ENCODE assay signal across 12 mouse cellular contexts in genomic region chr11:33772615-33773141, GRCm38 (mm10).
A peak's percentile ranks its signal among the peaks of the same experiment; 100 is the strongest.
DNase-seq lines count a peak whose midpoint lies in the region; ATAC-seq lines count a peak whose summit lies in the region.
"Had no signal": no experiment of that assay in that cellular context is flagged by ENCODE, and none has a peak within 500 bp of the region (broad histone marks: within the 10 kb centered on the region; RNA-seq: fewer than 3 reads in every experiment).

No protein-coding gene starts in this region.

- no peaks in the 10 kb centered on the region for H3K36me3 ChIP-seq in forebrain, embryonic 15.5 days
- no peaks in the 10 kb centered on the region for H3K36me3 ChIP-seq in liver, embryonic 11.5 days (ENCODE audit: control insufficient read depth, insufficient read depth, low read length)
- H3K36me3 ChIP-seq: liver, embryonic 15.5 days had no signal

- H3K27me3 ChIP-seq in forebrain, embryonic 15.5 days = no peaks in the 10 kb centered on the region
- H3K27me3 ChIP-seq in liver, embryonic 11.5 days (replicated peaks; ENCODE audit: control insufficient read depth, insufficient read depth, low read length) = no peaks in the 10 kb centered on the region
- H3K27me3 ChIP-seq: liver, embryonic 15.5 days had no signal

- no peak overlapping the region for H3K9ac ChIP-seq in forebrain, embryonic 15.5 days (replicated peaks)
- no peak overlapping the region for H3K9ac ChIP-seq in liver, embryonic 11.5 days (ENCODE audit: low read depth, low read length)
- H3K9ac ChIP-seq: liver, embryonic 15.5 days had no signal

- peaks cover 26% of the 10 kb centered on the region for H3K4me1 ChIP-seq in forebrain, embryonic 15.5 days
- no peaks in the 10 kb centered on the region for H3K4me1 ChIP-seq in liver, embryonic 11.5 days (replicated peaks; ENCODE audit: control insufficient read depth, insufficient read depth, low read length)
- H3K4me1 ChIP-seq: liver, embryonic 15.5 days had no signal

- H3K4me2 ChIP-seq in forebrain, embryonic 15.5 days (replicated peaks) = no peak overlapping the region
- H3K4me2 ChIP-seq in liver, embryonic 11.5 days = no peak overlapping the region
- H3K4me2 ChIP-seq: liver, embryonic 15.5 days had no signal

- H3K27ac ChIP-seq in forebrain, embryonic 15.5 days (replicated peaks) = peak overlapping the region; percentile 75
- no peak overlapping the region for H3K27ac ChIP-seq in liver, embryonic 11.5 days (ENCODE audit: low read depth, low read length)
- H3K27ac ChIP-seq: liver, embryonic 15.5 days had no signal

- WGBS in forebrain, embryonic 15.5 days = 30% methylated on average over 5 of the region's 5 CpGs
- 68% methylated on average over 5 of the region's 5 CpGs for WGBS in liver, embryonic 11.5 days

- peak; percentile 75 for ATAC-seq in forebrain, embryonic 15.5 days (replicated peaks)
- ATAC-seq in liver, embryonic 11.5 days (replicated peaks; ENCODE audit: low FRiP score) = no peak
- no peak for ATAC-seq in megakaryocyte-erythroid progenitor cell, adult 5-6 weeks (replicated peaks; ENCODE audit: low FRiP score, low TSS enrichment, poor library complexity, severe bottlenecking)

- peak; percentile 50 for DNase-seq in heart, adult 11 months
- no peak for DNase-seq in heart, postnatal 4 days
- peak; percentile 10 for DNase-seq in cerebellum, adult 11 months
- peak; percentile 37 to 43 for DNase-seq in layer of hippocampus, postnatal 36 days
- DNase-seq in liver, embryonic 11.5 days (ENCODE audit: low spot score) = no peak
- no peak for DNase-seq in Muller cell, postnatal 12 days (ENCODE audit: inconsistent ontology term)
- DNase-seq: B cell, adult 2 months; heart, postnatal 14 days; kidney, adult 2 months had no signal

- H3K9me3 ChIP-seq in forebrain, embryonic 15.5 days = no peaks in the 10 kb centered on the region
- no peaks in the 10 kb centered on the region for H3K9me3 ChIP-seq in liver, embryonic 11.5 days (ENCODE audit: control insufficient read depth, low read length)
- H3K9me3 ChIP-seq: liver, embryonic 15.5 days had no signal

- H3K4me3 ChIP-seq in forebrain, embryonic 15.5 days = no peak overlapping the region
- H3K4me3 ChIP-seq in liver, embryonic 11.5 days (ENCODE audit: low read depth, low read length) = no peak overlapping the region
- H3K4me3 ChIP-seq: liver, embryonic 15.5 days had no signal

Comparison
In these comparisons a context has a peak if more than half of its experiments do, and no peak if none do; other contexts are left out.
1. DNase-seq: peak in heart, adult 11 months (single experiment), cerebellum, adult 11 months (single experiment) and layer of hippocampus, postnatal 36 days (2 of 2); none in heart, postnatal 4 days (single experiment), liver, embryonic 11.5 days (single experiment) and Muller cell, postnatal 12 days (single experiment).